ENCODE assay signal across 10 mouse cellular contexts in genomic region chr17:84082571-84082970, GRCm38 (mm10).
DNase-seq lines count a peak whose midpoint lies in the region; ATAC-seq lines count a peak whose summit lies in the region.
"Had no signal": no experiment of that assay in that cellular context is flagged by ENCODE, and none has a peak within 500 bp of the region (broad histone marks: within the 10 kb centered on the region; RNA-seq: fewer than 3 reads in every experiment).

No protein-coding gene starts in this region.

- no peaks in the 10 kb centered on the region for H3K27me3 ChIP-seq in heart, embryonic 13.5 days (replicated peaks)
- no peaks in the 10 kb centered on the region for H3K27me3 ChIP-seq in forebrain, embryonic 12.5 days
- H3K27me3 ChIP-seq in limb, embryonic 10.5 days (ENCODE audit: low read depth, poor library complexity, severe bottlenecking), result no peaks in the 10 kb centered on the region
- H3K27me3 ChIP-seq in liver, embryonic 12.5 days (replicated peaks), result no peaks in the 10 kb centered on the region; the same call in 1 of the 2 replicates

- peaks cover 47% of the 10 kb centered on the region for H3K4me1 ChIP-seq in heart, embryonic 13.5 days
- peaks cover 42% of the 10 kb centered on the region for H3K4me1 ChIP-seq in brown adipose tissue, adult 24 weeks (ENCODE audit: control insufficient read depth, insufficient read depth, insufficient read length, low read length)
- peaks cover 27% of the 10 kb centered on the region for H3K4me1 ChIP-seq in forebrain, embryonic 12.5 days
- H3K4me1 ChIP-seq in limb, embryonic 10.5 days, result peaks cover 48% of the 10 kb centered on the region
- peaks cover 5% of the 10 kb centered on the region; the same call in 1 of the 2 replicates for H3K4me1 ChIP-seq in liver, embryonic 12.5 days

- no peak for DNase-seq in heart, postnatal 10 days
- DNase-seq in limb, embryonic 10.5 days (ENCODE audit: low spot score), result no peak
- DNase-seq in cerebellum, adult 11-12 months, result no peak
- DNase-seq in yolk sac, embryonic 10.5 days (ENCODE audit: low spot score), result no peak
- DNase-seq: lung, adult 2 months had no signal

- H3K36me3 ChIP-seq in heart, embryonic 13.5 days, result no peaks in the 10 kb centered on the region
- no peaks in the 10 kb centered on the region for H3K36me3 ChIP-seq in forebrain, embryonic 12.5 days (replicated peaks)
- no peaks in the 10 kb centered on the region for H3K36me3 ChIP-seq in limb, embryonic 10.5 days
- no peaks in the 10 kb centered on the region for H3K36me3 ChIP-seq in liver, embryonic 12.5 days
- H3K36me3 ChIP-seq: midbrain, embryonic 12.5 days had no signal

- peak overlapping the region; percentile 17; the same call in 1 of the 2 replicates for H3K9ac ChIP-seq in heart, embryonic 13.5 days
- no peak overlapping the region for H3K9ac ChIP-seq in forebrain, embryonic 12.5 days
- no peak overlapping the region for H3K9ac ChIP-seq in liver, embryonic 12.5 days
- H3K9ac ChIP-seq: midbrain, embryonic 12.5 days had no signal

- ATAC-seq in heart, embryonic 13.5 days (ENCODE audit: extremely low read depth, insufficient number of reproducible peaks, low FRiP score, low TSS enrichment), result no peak
- ATAC-seq in forebrain, embryonic 12.5 days (ENCODE audit: low FRiP score), result no peak
- ATAC-seq in liver, embryonic 12.5 days, result no peak

- 86% methylated on average over 5 of the region's 5 CpGs for WGBS in heart, embryonic 13.5 days
- 89% methylated on average over 5 of the region's 5 CpGs for WGBS in forebrain, embryonic 12.5 days
- WGBS in limb, embryonic 10.5 days, result 90% methylated on average over 5 of the region's 5 CpGs
- 83% methylated on average over 5 of the region's 5 CpGs for WGBS in liver, embryonic 12.5 days (ENCODE audit: insufficient replicate concordance)

- intact Hi-C loops in heart, postnatal 10 days (cut with DNase I), result no loop called here

- H3K4me2 ChIP-seq in heart, embryonic 13.5 days, result no peak overlapping the region
- H3K4me2 ChIP-seq in forebrain, embryonic 12.5 days, result no peak overlapping the region
- no peak overlapping the region for H3K4me2 ChIP-seq in liver, embryonic 12.5 days
- H3K4me2 ChIP-seq: midbrain, embryonic 12.5 days had no signal

- no peaks in the 10 kb centered on the region for H3K9me3 ChIP-seq in heart, embryonic 13.5 days
- H3K9me3 ChIP-seq in forebrain, embryonic 12.5 days, result no peaks in the 10 kb centered on the region
- H3K9me3 ChIP-seq in limb, embryonic 10.5 days (replicated peaks), result no peaks in the 10 kb centered on the region
- H3K9me3 ChIP-seq in liver, embryonic 12.5 days (replicated peaks), result no peaks in the 10 kb centered on the region
- H3K9me3 ChIP-seq: midbrain, embryonic 12.5 days had no signal

- peak overlapping the region; percentile 69 for H3K27ac ChIP-seq in heart, embryonic 13.5 days (replicated peaks)
- H3K27ac ChIP-seq in brown adipose tissue, adult 24 weeks (replicated peaks; ENCODE audit: low read depth, low read length), result peak overlapping the region; percentile 92
- peak overlapping the region; percentile 56; the same call in 1 of the 2 replicates for H3K27ac ChIP-seq in forebrain, embryonic 12.5 days
- peak overlapping the region; percentile 70 for H3K27ac ChIP-seq in limb, embryonic 10.5 days
- H3K27ac ChIP-seq in liver, embryonic 12.5 days, result no peak overlapping the region
- H3K27ac ChIP-seq: midbrain, embryonic 12.5 days had no signal

- H3K4me3 ChIP-seq in heart, embryonic 13.5 days, result no peak overlapping the region
- no peak overlapping the region for H3K4me3 ChIP-seq in brown adipose tissue, adult 24 weeks (ENCODE audit: insufficient read depth, low read depth, low read length)
- no peak overlapping the region for H3K4me3 ChIP-seq in forebrain, embryonic 12.5 days (replicated peaks)
- H3K4me3 ChIP-seq in limb, embryonic 10.5 days, result no peak overlapping the region
- H3K4me3 ChIP-seq in liver, embryonic 12.5 days, result no peak overlapping the region
- H3K4me3 ChIP-seq: midbrain, embryonic 12.5 days had no signal
